Mouse (Mus musculus) adrenal gland, adult 8-10 months (tissue): ENCODE results near the gene Irf9. TPM values are rescaled to one million over a fixed set of nuclear protein-coding genes. Genes with fewer than 3 reads are reported as not detected.

ENCODE experiments used
- DNase-seq: peaks from one replicate; pipeline ENCODE4 v3.0.0; 2022
- total RNA-seq, 4 experiments: library from RNA; stranded (reverse); gene quantifications; 2 replicates each; pipeline ENCODE4 v1.2.4; 2022

Gene Irf9
- total RNA-seq, 4 experiments from 2014 or later: 20.2 to 28.5 (median 27.6) TPM

- no peak for DNase-seq
These were observed 21.2 kb upstream of the Irf9 start for GRCm38 (mm10) chr14:55581981-55582681.

- no peak for DNase-seq
These were observed 19.1 kb upstream of the Irf9 start for GRCm38 (mm10) chr14:55584303-55584701.

DNA sequence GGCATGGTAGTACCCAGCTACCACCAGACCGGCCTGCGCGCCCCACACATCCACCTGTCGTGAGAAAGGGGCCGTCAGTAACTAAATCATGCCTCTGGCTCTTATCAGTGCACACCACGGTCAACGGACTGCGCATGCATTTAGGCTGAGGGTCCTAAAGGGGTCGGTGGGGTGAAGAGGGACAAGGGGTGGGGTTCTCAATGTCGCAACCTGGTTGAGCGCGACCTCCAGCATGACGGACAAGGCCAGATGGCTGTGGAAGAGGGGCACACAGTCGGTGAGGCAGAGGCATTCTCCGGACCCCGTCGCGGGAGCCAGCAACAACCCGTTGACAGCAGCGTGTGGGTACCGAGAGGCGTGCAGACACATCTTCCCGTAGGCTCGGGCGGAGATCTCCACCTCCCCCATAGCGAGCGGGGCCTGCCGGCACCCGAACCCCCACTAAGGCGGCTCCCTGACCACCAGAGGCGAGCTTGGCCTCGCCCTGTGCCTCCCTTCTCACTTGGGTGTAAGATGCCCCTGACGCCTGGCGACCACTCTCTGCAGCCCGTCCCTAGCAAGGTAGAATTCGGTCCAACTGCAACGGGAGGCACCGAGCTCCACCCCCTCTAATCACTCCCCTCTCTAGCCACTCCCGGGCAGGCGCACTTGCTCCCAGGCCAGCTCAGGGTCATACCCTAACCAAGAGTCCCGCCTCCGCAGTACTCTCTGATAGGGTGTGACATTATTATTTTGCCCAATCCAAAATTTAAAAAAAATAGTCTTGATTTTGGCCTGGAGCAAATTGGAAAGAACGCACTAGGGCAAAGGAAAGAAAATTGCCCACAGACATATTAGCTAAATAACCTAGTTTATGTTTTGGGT lies 18.4 kb upstream of the Irf9 start, which contains the start of gene Emc9:
Gene Emc9 (minus strand): TSS at position 601 of the 864 bp plus-strand sequence.
- peak; percentile 84 for DNase-seq

GRCm38 (mm10) chr14:55585566-55585960 lies 17.8 kb upstream of the Irf9 start:
- no peak for DNase-seq

GRCm38 (mm10) chr14:55586149-55586548 lies 17.2 kb upstream of the Irf9 start:
- no peak for DNase-seq

DNA sequence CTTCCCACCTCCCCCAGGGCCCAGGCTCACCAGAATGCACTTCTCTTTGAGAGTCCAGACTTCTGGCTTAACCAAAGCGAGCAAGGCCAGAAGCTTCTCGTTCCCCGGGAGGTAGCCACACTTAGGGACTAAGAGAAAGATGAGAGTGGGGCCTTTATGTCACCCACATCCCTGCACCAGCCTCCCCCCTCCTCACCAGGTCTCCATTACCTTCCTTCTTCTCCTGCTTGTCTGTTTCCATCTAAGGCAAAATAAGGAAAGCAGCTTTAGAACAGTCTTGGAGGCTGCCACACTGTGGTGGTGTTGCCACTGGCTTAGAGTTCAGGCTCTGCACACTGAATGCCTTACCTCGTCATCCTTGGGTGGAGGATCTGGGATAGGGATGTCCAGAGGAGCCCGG lies 14.1 kb upstream of the Irf9 start:
- no peak for DNase-seq

GRCm38 (mm10) chr14:55589771-55590448 lies 13.5 kb upstream of the Irf9 start:
- no peak for DNase-seq

GRCm38 (mm10) chr14:55590748-55591330 lies 12.5 kb upstream of the Irf9 start, which contains the start of gene Psme2:
Gene Psme2, minus strand, starts transcription at chr14:55591113.
- DNase-seq: peak; percentile 97

GRCm38 (mm10) chr14:55591331-55591891 lies 12.0 kb upstream of the Irf9 start, which contains the start of gene Rnf31:
Gene Rnf31, plus strand, starts transcription at chr14:55591708.
- peak; percentile 97 for DNase-seq

DNA sequence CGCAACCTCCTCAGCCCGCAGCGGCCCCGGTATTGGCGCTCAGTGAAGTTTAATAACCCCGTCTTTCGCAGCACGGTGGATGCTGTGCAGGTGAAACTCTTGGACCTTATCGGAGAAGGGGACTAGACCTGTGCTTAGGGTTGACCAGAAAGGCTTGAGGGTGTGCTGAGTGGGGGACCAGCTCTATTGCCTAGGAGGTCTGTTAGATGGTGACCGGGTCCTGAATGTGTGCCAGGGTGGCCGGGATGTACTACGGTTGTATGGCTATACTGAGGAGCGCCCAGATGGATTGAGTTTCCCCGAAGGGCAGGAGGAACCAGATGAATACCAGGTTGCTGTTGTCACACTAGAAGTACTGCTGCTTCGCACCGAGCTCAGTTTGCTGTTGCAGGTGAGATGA lies 11.1 kb upstream of the Irf9 start:
- DNase-seq: no peak

GRCm38 (mm10) chr14:55596036-55596690 lies 7.2 kb upstream of the Irf9 start:
- DNase-seq: no peak

DNA sequence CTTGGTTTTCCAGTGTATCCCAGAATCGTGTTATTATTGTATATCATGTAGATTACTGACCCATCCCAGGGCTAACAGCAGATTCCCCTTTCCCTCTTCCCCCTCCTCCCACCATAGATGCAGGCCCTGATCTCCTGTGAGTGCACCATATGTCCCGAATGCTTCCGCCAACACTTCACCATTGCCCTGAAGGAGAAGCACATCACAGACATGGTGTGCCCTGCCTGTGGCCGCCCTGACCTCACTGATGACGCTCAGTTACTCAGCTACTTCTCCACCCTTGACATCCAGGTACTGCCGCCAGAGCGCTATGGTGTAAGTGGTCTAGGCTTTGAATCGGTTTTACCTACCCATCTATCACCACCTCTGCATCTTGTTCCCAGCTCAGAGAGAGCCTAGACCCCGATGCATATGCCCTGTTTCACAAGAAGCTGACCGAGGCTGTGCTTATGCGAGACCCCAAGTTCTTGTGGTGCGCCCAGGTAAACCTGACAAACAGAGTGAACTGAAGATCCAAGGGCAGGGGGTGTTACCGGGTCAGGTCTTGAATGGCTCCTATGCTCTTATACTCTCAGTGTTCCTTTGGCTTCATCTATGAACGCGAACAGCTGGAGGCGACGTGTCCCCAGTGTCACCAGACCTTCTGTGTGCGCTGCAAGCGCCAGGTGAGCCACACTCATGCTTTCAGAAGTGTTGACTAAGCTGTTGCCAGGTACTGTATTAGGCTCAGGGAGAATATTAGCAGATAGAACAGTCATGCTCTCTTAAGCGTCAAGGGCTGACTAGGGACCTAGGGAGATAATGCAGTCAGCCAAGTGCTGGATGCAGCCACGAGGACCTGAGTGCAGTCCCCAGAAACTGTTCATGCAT lies 4.6 kb upstream of the Irf9 start:
- DNase-seq: no peak

GRCm38 (mm10) chr14:55603633-55604576 lies 534 bp downstream of the Irf9 start:
- peak; percentile 93 for DNase-seq

GRCm38 (mm10) chr14:55604823-55605222 lies 1.5 kb downstream of the Irf9 start:
- DNase-seq: no peak

GRCm38 (mm10) chr14:55605743-55606459 lies 2.5 kb downstream of the Irf9 start:
- no peak for DNase-seq

DNA sequence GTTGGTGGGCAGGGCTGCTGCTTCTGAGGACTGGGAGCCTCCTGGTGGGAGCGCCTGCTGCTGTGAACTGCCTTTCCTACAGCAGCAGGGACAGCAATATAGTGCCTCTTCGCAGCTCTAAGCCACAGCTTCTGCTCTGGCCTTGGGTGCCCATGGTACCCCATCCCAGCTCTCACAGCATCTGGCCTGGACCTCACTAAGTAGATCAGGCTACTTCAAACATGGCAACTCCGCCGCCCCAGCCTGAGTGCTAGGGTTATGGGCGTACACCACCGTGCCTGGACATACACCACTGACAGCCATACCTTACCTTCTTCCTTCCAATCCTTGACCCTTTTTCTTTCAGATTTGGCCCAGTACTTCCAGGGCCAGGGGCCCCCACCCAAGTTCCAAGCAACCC lies 5.0 kb downstream of the Irf9 start:
- DNase-seq: no peak

- no peak for DNase-seq
These were observed 10.0 kb downstream of the Irf9 start for GRCm38 (mm10) chr14:55613346-55613745.

DNA sequence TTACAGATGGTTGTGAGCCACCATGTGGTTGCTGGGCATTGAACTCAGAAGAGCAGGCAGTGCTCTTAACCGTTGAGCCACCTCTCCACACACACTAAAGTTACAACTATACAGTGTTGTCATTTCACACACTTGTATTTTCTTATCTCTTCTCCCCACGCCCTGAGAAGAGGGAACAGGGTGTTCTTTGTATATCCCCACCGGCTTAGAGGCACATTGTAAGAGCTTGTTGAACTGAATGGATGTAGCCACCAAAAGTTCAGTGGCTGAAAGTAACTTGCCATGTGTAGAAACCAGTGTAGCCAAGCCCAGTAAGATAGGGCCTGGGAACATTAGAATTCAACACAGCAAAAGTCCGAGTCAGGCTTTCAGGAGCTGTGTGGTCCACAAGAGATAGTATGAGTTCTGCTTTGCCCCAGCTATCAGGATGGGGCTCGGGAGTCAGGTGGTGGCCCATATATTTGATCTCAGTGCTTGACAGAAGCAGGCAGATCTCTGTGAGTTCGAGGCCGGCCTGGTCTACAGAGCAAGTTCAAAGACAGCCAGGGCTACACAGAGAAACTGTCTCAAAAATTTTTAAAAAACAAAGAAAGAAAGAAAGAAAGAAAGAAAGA lies 11.3 kb downstream of the Irf9 start:
- DNase-seq: no peak
